Mouse (Mus musculus): Measurements from ENCODE around the gene Mpp2.

DNA sequence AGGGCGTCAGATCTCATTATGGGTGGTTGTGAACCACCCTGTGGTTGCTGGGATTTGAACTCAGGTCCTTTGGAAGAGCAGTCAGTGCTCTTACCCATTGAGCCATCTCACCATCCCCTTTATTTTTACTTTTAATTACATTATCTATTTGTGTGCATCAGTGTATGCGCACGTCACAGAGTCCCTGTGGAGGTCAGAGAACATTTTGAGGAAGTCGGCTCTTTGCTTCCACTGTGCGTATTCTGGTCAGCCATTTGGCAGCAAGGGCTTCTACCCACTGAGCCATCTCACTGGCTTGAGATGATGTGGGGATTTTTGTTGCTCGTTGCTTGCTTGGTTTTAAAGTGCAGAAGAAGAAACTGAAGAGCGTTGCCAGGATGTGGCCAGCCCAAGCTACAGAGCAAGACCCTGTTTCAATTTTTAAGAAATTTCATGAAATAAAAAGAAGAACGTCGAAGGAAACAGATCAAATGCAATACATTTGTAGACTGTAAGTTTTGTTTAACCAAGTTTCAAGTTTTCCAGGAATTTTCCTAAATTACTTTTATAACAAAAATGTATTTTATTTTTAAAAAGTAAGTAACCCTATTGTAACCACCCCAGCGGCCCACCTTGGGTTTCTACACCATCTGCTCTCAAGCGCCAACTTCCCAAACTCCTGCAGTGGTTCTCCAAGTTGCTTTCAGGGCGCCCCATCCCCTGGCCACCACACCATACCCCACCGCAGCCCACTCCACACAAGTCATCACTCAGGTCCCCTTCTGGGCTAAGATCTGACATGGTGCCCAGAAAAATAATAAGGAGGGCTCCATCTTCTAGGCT lies 49.5 kb upstream of the Mpp2 start:
- TF ChIP-seq POLR2A (IDR thresholded peaks at IDR 0.05; ENCODE audit: borderline replicate concordance, low read depth, low read length) (no peak), CTCF (IDR thresholded peaks at IDR 0.05; ENCODE audit: low read depth, low read length) (no peak)
